Mouse (Mus musculus) olfactory bulb, adult 2 months (tissue): ENCODE data around the gene Olfr316.

ENCODE experiments used
- CTCF ChIP-seq: fragments of 200-500 bp; IDR thresholded peaks from 2 replicates; pipeline ENCODE4 v1.5.1; 2012; ENCODE audit warnings: low read depth, mild to moderate bottlenecking, low read length, moderate library complexity; ENCODE audit not compliant: insufficient read depth
- POLR2A ChIP-seq: fragments of 200-500 bp; IDR thresholded peaks from 2 replicates; pipeline ENCODE4 v1.6.1; 2012; ENCODE audit warnings: mild to moderate bottlenecking, low read depth, low read length, moderate library complexity; ENCODE audit not compliant: insufficient read depth

DNA sequence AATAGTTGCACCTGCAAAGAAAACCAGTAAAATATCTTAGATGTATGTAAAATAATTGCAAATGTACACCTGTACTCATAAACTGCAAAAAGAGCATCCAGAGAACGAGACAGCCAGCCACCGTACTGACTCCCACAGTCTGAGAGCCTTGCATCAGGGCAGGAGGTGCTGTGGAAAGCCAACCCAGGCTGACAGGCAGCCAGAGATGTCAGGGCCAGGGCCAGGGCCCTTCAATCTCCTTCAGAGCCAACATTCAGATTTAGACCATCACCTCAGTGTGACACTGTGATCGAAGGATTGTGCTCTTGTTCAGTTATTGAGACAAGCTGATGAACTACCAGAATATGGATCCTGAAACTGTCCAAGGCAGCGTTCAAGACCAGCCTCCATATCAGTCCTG is 32.8 kb upstream of the Olfr316 start:
- no peak for TF ChIP-seq CTCF
- no peak for TF ChIP-seq POLR2A
